Mouse (Mus musculus) heart, embryonic 13.5 days (tissue): ENCODE results near the gene Ipo7. TPM values are rescaled to one million over a fixed set of nuclear protein-coding genes. Genes with fewer than 3 reads are reported as not detected.

Experiments
- polyA plus RNA-seq: library from polyadenylated mRNA; unstranded; fragments of >200 nt; fragmentation: Nextera tagmentation; extraction: Ambion mirVana; gene quantifications from 2 replicates; pipeline ENCODE4 v1.2.1, GENCODE M21; 2015

Gene Ipo7
- polyA plus RNA-seq, 1 experiment from 2014 or later, result 32.9 TPM

Other genes with a start within 250 kb of the Ipo7 start
- 0.33 and 0.46 TPM in 2 replicates for gene Nrip3, start 236.2 kb upstream of the Ipo7 start, polyA plus RNA-seq
- gene Scube2, start 152.6 kb upstream of the Ipo7 start, polyA plus RNA-seq, result 7.6 and 8.6 TPM in 2 replicates
- 30.0 and 34.9 TPM in 2 replicates for gene Dennd5a, start 57.8 kb upstream of the Ipo7 start, polyA plus RNA-seq
- gene Tmem41b, start 31.3 kb upstream of the Ipo7 start, polyA plus RNA-seq, result 42.6 and 47.7 TPM in 2 replicates
- 13.4 and 15.0 TPM in 2 replicates for gene Zfp143, start 42.9 kb downstream of the Ipo7 start, polyA plus RNA-seq
- gene Wee1, start 103.8 kb downstream of the Ipo7 start, polyA plus RNA-seq, result 21.8 and 23.7 TPM in 2 replicates
- gene Swap70, start 203.4 kb downstream of the Ipo7 start, polyA plus RNA-seq, result 18.6 and 20.7 TPM in 2 replicates